Mouse (Mus musculus): ENCODE data around the gene Gm11168.
"Not testable (repeated sequence)": the region's sequence is repeated elsewhere in the genome, so short reads cannot be mapped to it uniquely, and the experiment has no call there.

- TF ChIP-seq CTCF (conservative IDR thresholded peaks at IDR 0.05 in 1 of 2, IDR thresholded peaks at IDR 0.05 in 1 of 2; ENCODE audit: low read depth in 2 of 2, low read length in 2 of 2); ZC3H11A (IDR thresholded peaks at IDR 0.05; ENCODE audit: low read depth, low read length); POLR2A (IDR thresholded peaks at IDR 0.05; ENCODE audit: low read depth, low read length); MAX (IDR thresholded peaks at IDR 0.05; ENCODE audit: low read length); TCF12 (IDR thresholded peaks at IDR 0.05; ENCODE audit: low read depth, low read length); NELFE (IDR thresholded peaks at IDR 0.05; ENCODE audit: low read depth, low read length); JUND (conservative IDR thresholded peaks at IDR 0.05; ENCODE audit: low read depth, low read length); ELF1 (IDR thresholded peaks at IDR 0.05; ENCODE audit: low read depth, low read length); EP300 (IDR thresholded peaks at IDR 0.05; ENCODE audit: low read length); E2F4 (IDR thresholded peaks at IDR 0.05; ENCODE audit: insufficient replicate concordance, low read depth, low read length): not testable (repeated sequence)
These were observed 2.1 kb upstream of the Gm11168 start for GRCm38 (mm10) chr9:3001006-3001405.
